Mouse (Mus musculus) liver, adult 2 months (tissue): ENCODE measurements around the gene Isx.

Source experiments
- CTCF ChIP-seq: fragments of 200-500 bp; IDR thresholded peaks from 2 replicates; pipeline ENCODE4 v1.5.1; 2011; ENCODE audit warnings: low read depth, low read length, control low read depth
- POLR2A ChIP-seq: fragments of 200-500 bp; IDR thresholded peaks from 2 replicates; pipeline ENCODE4 v1.6.1; 2011; ENCODE audit warnings: low read length, control low read depth; ENCODE audit not compliant: insufficient read depth; ENCODE audit errors: extremely low read depth

- TF ChIP-seq POLR2A, result no peak
- TF ChIP-seq CTCF, result no peak
Observed at GRCm38 (mm10) chr8:74851837-74852236, 21.1 kb upstream of the Isx start.
